Mouse (Mus musculus) cerebellum, adult 2 months (tissue): ENCODE data around the gene Bbs5. TPM values are rescaled to one million over a fixed set of nuclear protein-coding genes. Genes with fewer than 3 reads are reported as not detected.
"Not testable (repeated sequence)": the region's sequence is repeated elsewhere in the genome, so short reads cannot be mapped to it uniquely, and the experiment has no call there.

Source experiments
- DNase-seq, 2 experiments: peaks; one replicate each; pipeline ENCODE4 v3.0.0; 2021
- H3K27ac ChIP-seq: fragments of 200-500 bp; 2 replicates; pipeline ENCODE4 v1.5.1; 2012; ENCODE audit warnings: low read length, control low read depth, inconsistent platforms; ENCODE audit not compliant: insufficient read depth
- H3K27me3 ChIP-seq: fragments of 200-500 bp; 2 replicates; pipeline ENCODE4 v1.6.1; 2012; ENCODE audit warnings: inconsistent platforms, mild to moderate bottlenecking, low read length, moderate library complexity; ENCODE audit not compliant: control insufficient read depth, insufficient read depth
- H3K4me1 ChIP-seq: fragments of 200-500 bp; 2 replicates; pipeline ENCODE4 v1.6.1; 2011; ENCODE audit warnings: low read length; ENCODE audit not compliant: control insufficient read depth, insufficient read depth
- H3K4me3 ChIP-seq: fragments of 200-500 bp; replicated peaks from 2 replicates; pipeline ENCODE3; 2011; ENCODE audit warnings: mild to moderate bottlenecking, low read depth, low read length, control low read depth; ENCODE audit not compliant: insufficient read depth
- CTCF ChIP-seq: fragments of 200-500 bp; IDR thresholded peaks from 2 replicates; pipeline ENCODE4 v1.5.1; 2011; ENCODE audit warnings: low read depth, mild to moderate bottlenecking, control low read depth, low read length, moderate library complexity, borderline replicate concordance; ENCODE audit not compliant: insufficient read depth
- POLR2A ChIP-seq: fragments of 200-500 bp; IDR thresholded peaks from 2 replicates; pipeline ENCODE4 v1.6.1; 2011; ENCODE audit warnings: low read length, control low read depth, borderline replicate concordance; ENCODE audit not compliant: insufficient read depth
- WGBS: fragments of 180-500 bp; shearing (Covaris S2); methylation state at CpG from one replicate; pipeline ENCODE4 v1.1.7; 2018; 5-methylcytosine and 5-hydroxymethylcytosine counted together
- polyA plus RNA-seq: library from polyadenylated mRNA; depleted of rRNA; stranded (reverse); fragments of >200 nt; gene quantifications from 2 replicates; pipeline ENCODE4 v1.2.3, GENCODE M21; 2012

The Bbs5 gene
- polyA plus RNA-seq, 1 experiment = 21.3 TPM

GRCm38 (mm10) chr2:69675266-69675665 is 28.3 kb downstream of the Bbs5 start:
- TF ChIP-seq CTCF = no peak
- TF ChIP-seq POLR2A = no peak
- no peaks in the 10 kb centered on the region for H3K4me1 ChIP-seq
- WGBS = 62% methylated on average over 9 of the region's 9 CpGs

GRCm38 (mm10) chr2:69676713-69677112 is 29.7 kb downstream of the Bbs5 start:
- 64% methylated on average over 2 of the region's 2 CpGs for WGBS

More at GRCm38 (mm10) chr2:69675266-69675665, 28.3 kb downstream of the Bbs5 start:
- H3K27ac ChIP-seq = no peak overlapping the region
- DNase-seq = no peak
- no peak overlapping the region for H3K4me3 ChIP-seq
- no peaks in the 10 kb centered on the region; the same call in 1 of the 2 replicates for H3K27me3 ChIP-seq

GRCm38 (mm10) chr2:69677215-69677614 is 30.2 kb downstream of the Bbs5 start:
- not testable (repeated sequence) for H3K4me3 ChIP-seq, H3K27ac ChIP-seq, H3K4me1 ChIP-seq, H3K27me3 ChIP-seq, DNase-seq
- 89% methylated on average over 2 of the region's 2 CpGs for WGBS

More at GRCm38 (mm10) chr2:69676713-69677112, 29.7 kb downstream of the Bbs5 start:
- TF ChIP-seq POLR2A (no peak), CTCF (no peak)
- Histone ChIP-seq H3K27me3 (no peaks in the 10 kb centered on the region; the same call in 1 of the 2 replicates), H3K4me3 (no peak overlapping the region), H3K4me1 (no peaks in the 10 kb centered on the region), H3K27ac (no peak overlapping the region)
- no peak for DNase-seq

- WGBS = 66% methylated on average over 6 of the region's 6 CpGs
- no peaks in the 10 kb centered on the region; the same call in 1 of the 2 replicates for H3K27me3 ChIP-seq
- DNase-seq = no peak
- no peak for TF ChIP-seq POLR2A
- no peak for TF ChIP-seq CTCF
- H3K4me1 ChIP-seq = no peaks in the 10 kb centered on the region
- no peak overlapping the region for H3K4me3 ChIP-seq
- no peak overlapping the region for H3K27ac ChIP-seq
Observed at GRCm38 (mm10) chr2:69679990-69680389, 33.0 kb downstream of the Bbs5 start.

- Histone ChIP-seq H3K27ac (no peak overlapping the region), H3K4me1 (no peaks in the 10 kb centered on the region), H3K27me3 (no peaks in the 10 kb centered on the region; the same call in 1 of the 2 replicates), H3K4me3 (no peak overlapping the region)
- DNase-seq = no peak
- WGBS = 82% methylated on average over 4 of the region's 4 CpGs
- TF ChIP-seq CTCF (no peak), POLR2A (no peak)
Observed at GRCm38 (mm10) chr2:69681931-69682330, 35.0 kb downstream of the Bbs5 start.

GRCm38 (mm10) chr2:69683036-69683805 is 36.2 kb downstream of the Bbs5 start:
- Histone ChIP-seq H3K27me3 (no peaks in the 10 kb centered on the region; the same call in 1 of the 2 replicates), H3K27ac (no peak overlapping the region), H3K4me3 (no peak overlapping the region), H3K4me1 (no peaks in the 10 kb centered on the region)
- no peak for DNase-seq
- WGBS = 23% methylated on average over 13 of the region's 13 CpGs
- TF ChIP-seq POLR2A = no peak
- TF ChIP-seq CTCF = no peak

GRCm38 (mm10) chr2:69684488-69684887 is 37.5 kb downstream of the Bbs5 start:
- H3K27me3 ChIP-seq = no peaks in the 10 kb centered on the region; the same call in 1 of the 2 replicates
- WGBS = 92% methylated on average over 3 of the region's 3 CpGs
- TF ChIP-seq POLR2A (no peak), CTCF (no peak)
- H3K4me1 ChIP-seq = no peaks in the 10 kb centered on the region
- no peak for DNase-seq
- H3K27ac ChIP-seq = no peak overlapping the region
- no peak overlapping the region for H3K4me3 ChIP-seq

GRCm38 (mm10) chr2:69690214-69690613 is 43.2 kb downstream of the Bbs5 start:
- WGBS = 93% methylated on average over 3 of the region's 3 CpGs

More at GRCm38 (mm10) chr2:69690214-69690613, 43.2 kb downstream of the Bbs5 start:
- DNase-seq = no peak
- no peaks in the 10 kb centered on the region for H3K4me1 ChIP-seq
- H3K27ac ChIP-seq = no peak overlapping the region
- no peak overlapping the region for H3K4me3 ChIP-seq
- TF ChIP-seq CTCF = no peak
- TF ChIP-seq POLR2A = no peak
- H3K27me3 ChIP-seq = no peaks in the 10 kb centered on the region
